Mouse (Mus musculus): ENCODE data around the gene Slc26a9. TPM values are rescaled to one million over a fixed set of nuclear protein-coding genes. Genes with fewer than 3 reads are reported as not detected.

Gene Slc26a9
- polyA plus RNA-seq, 1 experiment from 2014 or later, result 10.9 TPM

DNA sequence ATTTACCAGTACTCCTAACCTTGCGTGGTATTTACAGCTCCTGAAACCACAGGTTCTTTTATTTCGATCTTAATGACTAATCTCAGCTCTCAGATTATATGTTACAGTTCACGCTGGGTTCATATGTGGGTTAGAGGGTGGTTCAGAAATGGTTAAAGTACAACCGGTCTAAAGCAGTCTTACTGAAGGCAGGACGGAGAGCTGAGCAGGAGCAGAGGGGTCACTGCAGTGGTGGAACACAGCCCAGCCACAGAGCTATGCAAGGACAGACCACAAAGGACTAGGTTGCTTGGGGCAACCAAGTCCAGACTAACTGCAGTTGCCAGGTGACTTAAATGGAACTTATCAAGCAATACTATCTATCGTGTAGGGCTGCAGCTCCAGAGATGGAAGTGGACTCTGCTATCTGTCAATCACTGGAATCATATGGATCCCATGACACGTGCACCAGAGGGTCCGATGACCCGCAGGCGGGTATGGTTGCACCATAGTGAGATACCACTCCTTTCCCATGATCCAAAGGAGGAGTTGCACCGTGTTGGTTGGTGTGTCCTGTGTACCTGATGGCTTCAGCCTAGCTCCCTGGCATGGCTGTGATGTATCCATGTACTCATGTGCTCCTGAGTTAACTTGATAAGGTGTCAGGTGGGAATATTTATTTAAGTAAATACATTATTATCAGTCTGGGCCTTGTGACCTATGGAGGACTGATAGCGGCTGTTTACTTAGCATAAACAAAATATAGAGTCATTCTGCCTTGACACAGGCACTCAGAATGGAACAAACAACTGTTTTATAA lies 13.0 kb upstream of the Slc26a9 start:
- H3K27ac ChIP-seq (ENCODE audit: low read length), result no peak overlapping the region
- H3K9ac ChIP-seq (replicated peaks; ENCODE audit: low read depth), result no peak overlapping the region
- H3K27me3 ChIP-seq (replicated peaks; ENCODE audit: insufficient read depth, low read length), result no peaks in the 10 kb centered on the region
- whole genome bisulfite sequencing, result 75% methylated on average over 12 of the region's 12 CpGs
- H3K9me3 ChIP-seq (ENCODE audit: low read length), result no peaks in the 10 kb centered on the region
- no peak overlapping the region for H3K4me3 ChIP-seq (ENCODE audit: low read depth, low read length)
- TF ChIP-seq EP300 (IDR thresholded peaks at IDR 0.05) (no peak), CTCF (IDR thresholded peaks at IDR 0.05) (no peak)
- DNase-seq (ENCODE audit: low spot score), result no peak
- H3K4me2 ChIP-seq (replicated peaks; ENCODE audit: low read depth, low read length), result no peak overlapping the region
- H3K36me3 ChIP-seq (ENCODE audit: insufficient read depth, low read length), result no peaks in the 10 kb centered on the region
- ATAC-seq, result no peak
- no peaks in the 10 kb centered on the region for H3K4me1 ChIP-seq (ENCODE audit: insufficient read depth, low read depth, low read length)

- Histone ChIP-seq H3K4me1 (ENCODE audit: insufficient read depth, low read depth, low read length) (no peaks in the 10 kb centered on the region), H3K27ac (ENCODE audit: low read length) (no peak overlapping the region), H3K27me3 (replicated peaks; ENCODE audit: insufficient read depth, low read length) (no peaks in the 10 kb centered on the region), H3K9ac (replicated peaks; ENCODE audit: low read depth) (no peak overlapping the region), H3K9me3 (ENCODE audit: low read length) (no peaks in the 10 kb centered on the region), H3K4me2 (replicated peaks; ENCODE audit: low read depth, low read length) (no peak overlapping the region), H3K4me3 (ENCODE audit: low read depth, low read length) (no peak overlapping the region), H3K36me3 (ENCODE audit: insufficient read depth, low read length) (no peaks in the 10 kb centered on the region)
- 74% methylated on average over 13 of the region's 13 CpGs for WGBS
- DNase-seq (ENCODE audit: low spot score) (no peak), ATAC-seq (no peak)
- no peak for TF ChIP-seq EP300 (IDR thresholded peaks at IDR 0.05)
- TF ChIP-seq CTCF (IDR thresholded peaks at IDR 0.05), result no peak
Measured at GRCm38 (mm10) chr1:131733474-131734180, 10.2 kb upstream of the Slc26a9 start.

GRCm38 (mm10) chr1:131734657-131735273 lies 9.1 kb upstream of the Slc26a9 start:
- WGBS, result 89% methylated on average over 6 of the region's 6 CpGs
- Histone ChIP-seq H3K27ac (ENCODE audit: low read length) (no peak overlapping the region), H3K9ac (replicated peaks; ENCODE audit: low read depth) (no peak overlapping the region), H3K9me3 (ENCODE audit: low read length) (no peaks in the 10 kb centered on the region), H3K4me2 (replicated peaks; ENCODE audit: low read depth, low read length) (no peak overlapping the region), H3K36me3 (ENCODE audit: insufficient read depth, low read length) (no peaks in the 10 kb centered on the region), H3K4me1 (ENCODE audit: insufficient read depth, low read depth, low read length) (no peaks in the 10 kb centered on the region), H3K27me3 (replicated peaks; ENCODE audit: insufficient read depth, low read length) (no peaks in the 10 kb centered on the region), H3K4me3 (ENCODE audit: low read depth, low read length) (no peak overlapping the region)
- no peak for TF ChIP-seq CTCF (IDR thresholded peaks at IDR 0.05)
- no peak for TF ChIP-seq EP300 (IDR thresholded peaks at IDR 0.05)
- DNase-seq (ENCODE audit: low spot score), result no peak
- no peak for ATAC-seq

DNA sequence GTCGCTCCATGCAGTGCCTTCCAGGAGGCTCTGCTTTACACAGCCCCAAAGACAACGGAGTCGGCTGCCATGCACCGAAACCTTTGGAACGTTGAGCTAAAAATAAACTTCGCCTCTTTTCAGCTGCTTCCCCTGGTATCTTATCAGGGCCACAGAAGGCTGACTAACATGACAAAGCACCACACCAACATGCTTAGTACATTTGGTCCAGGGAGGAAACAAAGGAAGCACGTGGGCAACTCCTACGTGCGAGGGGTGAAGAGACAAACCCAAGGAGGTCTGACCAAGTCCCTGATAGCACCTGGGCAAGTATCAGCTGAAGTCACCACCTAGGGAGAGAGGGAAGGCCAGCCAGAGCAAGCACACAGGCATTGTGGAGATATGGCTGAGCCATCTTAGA lies 7.3 kb upstream of the Slc26a9 start:
- Histone ChIP-seq H3K9ac (replicated peaks; ENCODE audit: low read depth) (no peak overlapping the region), H3K27me3 (replicated peaks; ENCODE audit: insufficient read depth, low read length) (no peaks in the 10 kb centered on the region), H3K27ac (ENCODE audit: low read length) (no peak overlapping the region), H3K4me2 (replicated peaks; ENCODE audit: low read depth, low read length) (no peak overlapping the region), H3K36me3 (ENCODE audit: insufficient read depth, low read length) (no peaks in the 10 kb centered on the region), H3K9me3 (ENCODE audit: low read length) (no peaks in the 10 kb centered on the region), H3K4me3 (ENCODE audit: low read depth, low read length) (no peak overlapping the region), H3K4me1 (ENCODE audit: insufficient read depth, low read depth, low read length) (no peaks in the 10 kb centered on the region)
- ATAC-seq (no peak), DNase-seq (ENCODE audit: low spot score) (no peak)
- 63% methylated on average over 9 of the region's 9 CpGs for WGBS
- no peak for TF ChIP-seq EP300 (IDR thresholded peaks at IDR 0.05)
- TF ChIP-seq CTCF (IDR thresholded peaks at IDR 0.05), result no peak

DNA sequence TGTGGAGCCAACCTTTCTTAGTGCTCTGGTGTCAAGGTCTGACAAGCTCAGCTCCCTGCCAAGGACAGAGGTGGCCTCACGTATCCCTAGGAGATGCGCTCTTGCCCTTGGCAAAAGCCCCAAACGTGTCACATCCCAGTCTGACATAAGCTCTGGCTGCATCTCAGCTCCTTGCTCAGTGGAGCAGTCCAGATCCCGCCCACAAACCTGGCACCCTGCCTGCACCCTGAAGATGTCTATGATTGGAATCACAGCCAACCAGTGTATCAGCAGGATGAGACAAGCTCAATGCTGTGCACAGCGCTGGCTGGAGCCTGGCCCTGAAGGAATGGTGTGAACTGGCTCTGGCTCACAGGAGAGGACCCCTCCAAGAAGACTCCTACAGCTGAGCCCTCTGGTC lies 6.6 kb upstream of the Slc26a9 start:
- no peaks in the 10 kb centered on the region for H3K36me3 ChIP-seq (ENCODE audit: insufficient read depth, low read length)
- WGBS, result 56% methylated on average over 5 of the region's 5 CpGs
- no peak overlapping the region for H3K4me2 ChIP-seq (replicated peaks; ENCODE audit: low read depth, low read length)
- DNase-seq (ENCODE audit: low spot score) (peak; percentile 67), ATAC-seq (peak; percentile 71)
- H3K9me3 ChIP-seq (ENCODE audit: low read length), result no peaks in the 10 kb centered on the region
- H3K4me3 ChIP-seq (ENCODE audit: low read depth, low read length), result no peak overlapping the region
- no peaks in the 10 kb centered on the region for H3K27me3 ChIP-seq (replicated peaks; ENCODE audit: insufficient read depth, low read length)
- no peak overlapping the region for H3K27ac ChIP-seq (ENCODE audit: low read length)
- TF ChIP-seq CTCF (IDR thresholded peaks at IDR 0.05) (no peak), EP300 (IDR thresholded peaks at IDR 0.05) (no peak)
- H3K9ac ChIP-seq (replicated peaks; ENCODE audit: low read depth), result no peak overlapping the region
- no peaks in the 10 kb centered on the region for H3K4me1 ChIP-seq (ENCODE audit: insufficient read depth, low read depth, low read length)

- Histone ChIP-seq H3K4me2 (replicated peaks; ENCODE audit: low read depth, low read length) (no peak overlapping the region), H3K4me1 (ENCODE audit: insufficient read depth, low read depth, low read length) (no peaks in the 10 kb centered on the region), H3K27ac (ENCODE audit: low read length) (no peak overlapping the region), H3K9me3 (ENCODE audit: low read length) (no peaks in the 10 kb centered on the region), H3K27me3 (replicated peaks; ENCODE audit: insufficient read depth, low read length) (no peaks in the 10 kb centered on the region), H3K4me3 (ENCODE audit: low read depth, low read length) (no peak overlapping the region), H3K36me3 (ENCODE audit: insufficient read depth, low read length) (no peaks in the 10 kb centered on the region), H3K9ac (replicated peaks; ENCODE audit: low read depth) (no peak overlapping the region)
- ATAC-seq (no peak), DNase-seq (ENCODE audit: low spot score) (no peak)
- TF ChIP-seq CTCF (IDR thresholded peaks at IDR 0.05) (no peak), EP300 (IDR thresholded peaks at IDR 0.05) (no peak)
- WGBS, result 78% methylated on average over 1 of the region's 1 CpGs
Measured at GRCm38 (mm10) chr1:131738760-131739159, 5.1 kb upstream of the Slc26a9 start.

Measured in lung, postnatal 0 days (tissue).